Mouse (Mus musculus): Measurements from ENCODE around the gene Fbxl7.

DNA sequence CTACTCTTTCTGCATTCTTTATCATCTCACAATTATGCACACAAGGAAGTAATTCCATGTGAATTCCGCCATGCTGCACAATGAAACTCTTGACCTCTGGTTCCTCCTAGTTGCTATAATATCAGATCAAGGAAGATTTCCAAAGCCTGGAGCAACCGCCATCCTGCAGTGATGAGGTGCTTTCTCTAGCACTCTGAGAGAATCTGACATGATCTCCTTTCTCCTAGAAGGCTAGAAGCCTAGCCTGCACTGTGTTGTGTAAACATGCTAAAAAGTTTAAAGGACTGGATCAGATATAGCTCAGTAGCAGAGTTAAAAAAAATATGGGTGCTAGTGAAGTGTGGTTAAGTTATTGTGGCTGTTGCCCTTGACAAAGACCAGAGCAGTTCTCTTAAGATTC, 33.2 kb downstream of the Fbxl7 start:
- no peak for TF ChIP-seq MYOD1 (IDR thresholded peaks at IDR 0.05; ENCODE audit: control insufficient read depth in 1 of 3, insufficient read length in 2 of 3, low read depth in 2 of 3)
- no peak for TF ChIP-seq TCF12 (IDR thresholded peaks at IDR 0.05; ENCODE audit: insufficient read depth, poor library complexity, severe bottlenecking)
- no peak for TF ChIP-seq CEBPB (IDR thresholded peaks at IDR 0.05; ENCODE audit: insufficient read depth, poor library complexity, severe bottlenecking)
- no peak for TF ChIP-seq POLR2A (IDR thresholded peaks at IDR 0.05; ENCODE audit: insufficient read length, low read depth)
- TF ChIP-seq MAX (IDR thresholded peaks at IDR 0.05; ENCODE audit: low read depth): no peak
- no peak for TF ChIP-seq POLR2AphosphoS2 (IDR thresholded peaks at IDR 0.05; ENCODE audit: insufficient read length, low read depth)
- TF ChIP-seq E2F4 (IDR thresholded peaks at IDR 0.05; ENCODE audit: insufficient read depth): no peak

Measured in myocyte (in vitro differentiated cells).